Mouse (Mus musculus) bone marrow, adult 2 months (tissue): ENCODE measurements at regions not wholly inside any gene's neighbourhood (a gene's known extent, or its start where the extent isn't known, plus 50 kb on each side); places are given as distances from the start of the nearest gene placed in this dataset.

Experiments used
- H3K27ac ChIP-seq: fragments of 200-500 bp; 2 replicates; pipeline ENCODE4 v1.5.1; 2012; ENCODE audit warnings: low read depth, mild to moderate bottlenecking, control low read depth, inconsistent platforms, low read length; ENCODE audit not compliant: control insufficient read depth, poor library complexity, insufficient read depth
- H3K4me1 ChIP-seq: fragments of 200-500 bp; 2 replicates; pipeline ENCODE4 v1.6.1; 2011; ENCODE audit warnings: low read length; ENCODE audit not compliant: control insufficient read depth, insufficient read depth
- H3K4me3 ChIP-seq: fragments of 200-500 bp; replicated peaks from 2 replicates; pipeline ENCODE3; 2011; ENCODE audit warnings: mild to moderate bottlenecking, low read depth, low read length, control low read depth; ENCODE audit not compliant: control insufficient read depth
- CTCF ChIP-seq: fragments of 200-500 bp; IDR thresholded peaks from 2 replicates; pipeline ENCODE4 v1.5.1; 2011; ENCODE audit warnings: low read length, control low read depth; ENCODE audit not compliant: control insufficient read depth, insufficient read depth
- POLR2A ChIP-seq: fragments of 200-500 bp; IDR thresholded peaks from 2 replicates; pipeline ENCODE4 v1.6.1; 2011; ENCODE audit warnings: low read depth, mild to moderate bottlenecking, control low read depth, low read length, borderline replicate concordance; ENCODE audit not compliant: control insufficient read depth
- WGBS: fragments of 180-500 bp; shearing (Covaris S2); methylation state at CpG from one replicate; pipeline ENCODE4 v1.1.7; 2018; 5-methylcytosine and 5-hydroxymethylcytosine counted together

- TF ChIP-seq POLR2A (no peak), CTCF (no peak)
- H3K27ac ChIP-seq = no peak overlapping the region
- WGBS = 76% methylated on average over 4 of the region's 4 CpGs
- no peak overlapping the region for H3K4me3 ChIP-seq
- H3K4me1 ChIP-seq = no peaks in the 10 kb centered on the region
Observed at GRCm38 (mm10) chr7:37246156-37246555, 527.3 kb downstream of the Zfp536 start.

GRCm38 (mm10) chr7:37254431-37254830 lies 519.0 kb downstream of the Zfp536 start:
- H3K4me3 ChIP-seq = no peak overlapping the region
- no peak for TF ChIP-seq CTCF
- TF ChIP-seq POLR2A = no peak
- no peaks in the 10 kb centered on the region for H3K4me1 ChIP-seq
- H3K27ac ChIP-seq = no peak overlapping the region
- 73% methylated on average over 9 of the region's 9 CpGs for WGBS

DNA sequence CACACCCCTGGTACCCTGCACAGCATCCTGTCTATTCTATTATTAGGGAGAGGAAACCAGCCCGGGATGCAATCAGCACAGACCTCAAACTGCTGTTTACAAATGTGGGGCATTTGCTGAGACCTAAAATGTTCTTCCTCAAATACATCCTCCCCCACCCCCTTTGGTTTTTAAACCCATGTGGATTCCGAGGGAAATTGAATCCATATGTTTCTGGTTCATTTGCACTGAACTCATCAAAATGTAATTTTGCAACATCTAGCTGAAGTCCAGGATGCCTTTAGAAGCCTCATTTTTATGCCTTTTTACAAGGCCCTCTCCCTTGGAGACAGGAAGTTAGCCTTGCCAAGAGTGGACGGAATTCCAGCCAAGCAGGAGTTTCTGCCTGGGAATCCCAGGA lies 517.6 kb downstream of the Zfp536 start:
- no peak overlapping the region for H3K27ac ChIP-seq
- no peak overlapping the region for H3K4me3 ChIP-seq
- H3K4me1 ChIP-seq = no peaks in the 10 kb centered on the region
- TF ChIP-seq CTCF = no peak
- TF ChIP-seq POLR2A = no peak
- WGBS = 28% methylated on average over 3 of the region's 3 CpGs

DNA sequence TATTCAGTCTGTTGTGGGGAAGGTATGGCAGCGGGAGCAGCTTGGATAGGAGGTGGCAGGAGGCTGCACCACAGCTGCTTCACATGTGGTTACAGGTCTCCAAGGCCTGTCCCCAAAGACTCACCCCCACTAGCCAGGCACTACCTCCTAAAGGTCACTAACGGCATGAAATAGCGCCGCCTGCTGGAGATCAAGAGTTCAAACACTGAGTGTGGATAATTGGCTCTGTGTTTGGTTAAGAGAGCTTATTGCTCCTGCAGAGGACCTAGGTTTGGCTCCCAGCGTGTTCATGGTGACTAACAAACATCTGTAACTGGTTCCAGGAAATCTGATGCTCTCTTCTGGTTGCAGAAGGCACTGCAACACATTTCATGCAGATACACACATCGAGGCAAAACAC lies 514.1 kb downstream of the Zfp536 start:
- WGBS = 46% methylated on average over 6 of the region's 6 CpGs
- no peak overlapping the region for H3K4me3 ChIP-seq
- no peak for TF ChIP-seq POLR2A
- TF ChIP-seq CTCF = no peak
- no peak overlapping the region for H3K27ac ChIP-seq
- H3K4me1 ChIP-seq = no peaks in the 10 kb centered on the region

DNA sequence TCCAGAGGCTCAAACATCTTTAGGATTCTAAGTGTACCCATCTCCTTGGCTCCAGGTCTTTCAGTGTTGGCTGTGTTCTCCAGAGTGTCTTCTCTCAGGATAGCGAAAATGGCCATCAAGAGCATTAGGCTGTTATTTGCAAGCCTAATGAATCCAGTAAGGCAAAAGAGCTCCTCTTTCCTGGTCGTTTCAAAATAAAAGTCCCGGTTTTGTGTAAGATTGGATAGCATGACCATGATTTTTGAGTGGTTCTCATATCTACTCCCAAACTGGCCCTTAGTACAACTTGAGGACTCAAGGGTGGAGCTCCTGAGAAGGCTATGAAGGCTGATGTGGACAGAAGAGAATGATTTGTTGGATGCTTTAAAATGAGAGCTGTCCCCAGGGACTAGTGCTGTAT lies 510.6 kb downstream of the Zfp536 start:
- Histone ChIP-seq H3K4me1 (no peaks in the 10 kb centered on the region), H3K4me3 (no peak overlapping the region), H3K27ac (no peak overlapping the region)
- 52% methylated on average over 3 of the region's 3 CpGs for WGBS
- no peak for TF ChIP-seq CTCF
- TF ChIP-seq POLR2A = no peak

- no peak overlapping the region for H3K27ac ChIP-seq
- no peak overlapping the region for H3K4me3 ChIP-seq
- no peak for TF ChIP-seq CTCF
- TF ChIP-seq POLR2A = no peak
- no peaks in the 10 kb centered on the region for H3K4me1 ChIP-seq
- WGBS = 78% methylated on average over 4 of the region's 4 CpGs
Observed at GRCm38 (mm10) chr7:37267404-37267803, 506.0 kb downstream of the Zfp536 start.

DNA sequence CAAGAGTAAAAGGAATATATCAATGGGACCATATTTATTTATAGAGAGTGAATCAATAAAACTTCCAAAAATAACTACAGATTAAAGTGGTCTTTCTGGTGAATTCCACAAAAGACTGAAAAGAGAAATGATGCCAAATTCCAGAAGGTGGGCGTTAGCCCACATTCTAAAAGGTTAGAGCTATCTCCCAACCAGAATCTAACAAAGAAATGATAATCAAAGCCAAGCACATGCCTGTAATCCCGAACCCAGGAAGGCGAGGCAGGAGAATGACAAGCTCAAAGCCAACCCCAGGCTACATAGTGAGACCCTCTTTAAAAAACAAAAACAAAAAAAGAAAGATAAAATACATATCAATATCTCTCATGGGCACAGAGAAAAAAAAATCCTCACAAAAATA lies 502.6 kb downstream of the Zfp536 start:
- TF ChIP-seq POLR2A = no peak
- TF ChIP-seq CTCF = no peak
- no peak overlapping the region for H3K4me3 ChIP-seq
- H3K27ac ChIP-seq = no peak overlapping the region
- WGBS = 79% methylated on average over 3 of the region's 3 CpGs
- H3K4me1 ChIP-seq = no peaks in the 10 kb centered on the region

GRCm38 (mm10) chr7:37290018-37290417 lies 483.4 kb downstream of the Zfp536 start:
- H3K4me1 ChIP-seq = no peaks in the 10 kb centered on the region
- H3K27ac ChIP-seq = no peak overlapping the region
- TF ChIP-seq CTCF (no peak), POLR2A (no peak)
- no peak overlapping the region for H3K4me3 ChIP-seq
- 47% methylated on average over 5 of the region's 5 CpGs for WGBS

DNA sequence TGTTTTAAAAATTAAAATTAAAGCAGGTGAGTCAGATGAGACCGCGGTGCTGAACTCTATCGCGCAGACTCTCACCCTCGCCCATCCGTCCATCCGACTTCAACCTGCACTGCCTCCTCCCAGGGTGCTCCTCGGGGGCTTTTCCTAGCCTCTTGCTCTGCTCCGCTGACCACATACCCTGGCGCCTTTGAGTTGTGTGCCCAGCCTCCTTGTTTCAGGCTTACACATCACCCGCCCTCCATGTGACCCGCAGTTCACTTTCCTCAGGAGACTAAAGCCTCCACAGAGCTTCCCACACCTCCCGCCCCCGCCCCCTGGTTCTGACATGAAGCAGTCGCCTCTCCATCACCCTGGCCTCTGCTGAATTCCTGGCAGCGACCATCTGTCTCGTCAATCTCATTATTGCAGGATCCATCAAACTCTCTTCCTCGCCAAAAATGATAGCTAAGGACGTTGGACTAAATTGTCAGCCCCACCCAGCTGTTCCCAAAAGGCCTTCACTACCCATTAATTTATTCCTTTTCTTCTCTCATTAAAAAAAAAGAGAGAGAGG lies 482.9 kb downstream of the Zfp536 start:
- no peak overlapping the region for H3K27ac ChIP-seq
- no peak overlapping the region for H3K4me3 ChIP-seq
- H3K4me1 ChIP-seq = no peaks in the 10 kb centered on the region
- 51% methylated on average over 19 of the region's 19 CpGs for WGBS
- TF ChIP-seq POLR2A = no peak
- TF ChIP-seq CTCF = no peak

GRCm38 (mm10) chr7:37291726-37292125 lies 481.7 kb downstream of the Zfp536 start:
- WGBS = 73% methylated on average over 7 of the region's 7 CpGs
- no peak for TF ChIP-seq CTCF
- no peak for TF ChIP-seq POLR2A

More at GRCm38 (mm10) chr7:37291726-37292125, 481.7 kb downstream of the Zfp536 start:
- Histone ChIP-seq H3K27ac (no peak overlapping the region), H3K4me1 (no peaks in the 10 kb centered on the region), H3K4me3 (no peak overlapping the region)
